Mouse (Mus musculus): ENCODE results near the gene Chst5. TPM values are rescaled to one million over a fixed set of nuclear protein-coding genes. Genes with fewer than 3 reads are reported as not detected.

The Chst5 gene
- polyA plus RNA-seq, 1 experiment from 2014 or later, result 3.2 TPM

GRCm38 (mm10) chr8:111932580-111933336 is 22.5 kb upstream of the Chst5 start:
- WGBS, result 26% methylated on average over 19 of the region's 19 CpGs
- Histone ChIP-seq H3K9ac (replicated peaks; ENCODE audit: low read depth, low read length) (peak overlapping the region; percentile 76), H3K4me3 (ENCODE audit: low read depth, low read length) (peak overlapping the region; percentile 81), H3K4me1 (ENCODE audit: control insufficient read depth, insufficient read depth, low read length) (peaks cover 5% of the 10 kb centered on the region; the same call in 1 of the 2 replicates), H3K4me2 (ENCODE audit: low read depth, low read length) (peak overlapping the region; percentile 86), H3K27me3 (ENCODE audit: control insufficient read depth, insufficient read depth, low read length) (no peaks in the 10 kb centered on the region), H3K9me3 (ENCODE audit: control insufficient read depth, low read length) (no peaks in the 10 kb centered on the region), H3K36me3 (ENCODE audit: control insufficient read depth, insufficient read depth, low read length) (no peaks in the 10 kb centered on the region), H3K27ac (ENCODE audit: low read depth, low read length) (peak overlapping the region; percentile 91)
- peak; percentile 29; the same call in 1 of the 2 replicates for ATAC-seq (ENCODE audit: low read depth)

GRCm38 (mm10) chr8:111931721-111932120 is 21.5 kb upstream of the Chst5 start:
- ATAC-seq (ENCODE audit: low read depth), result no peak
- no peak overlapping the region for H3K4me3 ChIP-seq (ENCODE audit: low read depth, low read length)
- H3K9me3 ChIP-seq (ENCODE audit: control insufficient read depth, low read length), result no peaks in the 10 kb centered on the region
- no peaks in the 10 kb centered on the region for H3K27me3 ChIP-seq (ENCODE audit: control insufficient read depth, insufficient read depth, low read length)
- peaks cover 5% of the 10 kb centered on the region; the same call in 1 of the 2 replicates for H3K4me1 ChIP-seq (ENCODE audit: control insufficient read depth, insufficient read depth, low read length)
- no peak overlapping the region for H3K27ac ChIP-seq (ENCODE audit: low read depth, low read length)
- no peaks in the 10 kb centered on the region for H3K36me3 ChIP-seq (ENCODE audit: control insufficient read depth, insufficient read depth, low read length)
- H3K9ac ChIP-seq (replicated peaks; ENCODE audit: low read depth, low read length), result no peak overlapping the region
- 74% methylated on average over 16 of the region's 16 CpGs for WGBS
- no peak overlapping the region for H3K4me2 ChIP-seq (ENCODE audit: low read depth, low read length)

- Histone ChIP-seq H3K4me3 (ENCODE audit: low read depth, low read length) (no peak overlapping the region), H3K36me3 (ENCODE audit: control insufficient read depth, insufficient read depth, low read length) (no peaks in the 10 kb centered on the region), H3K27ac (ENCODE audit: low read depth, low read length) (no peak overlapping the region), H3K4me1 (ENCODE audit: control insufficient read depth, insufficient read depth, low read length) (peaks cover 5% of the 10 kb centered on the region; the same call in 1 of the 2 replicates), H3K27me3 (ENCODE audit: control insufficient read depth, insufficient read depth, low read length) (no peaks in the 10 kb centered on the region), H3K4me2 (ENCODE audit: low read depth, low read length) (no peak overlapping the region), H3K9me3 (ENCODE audit: control insufficient read depth, low read length) (no peaks in the 10 kb centered on the region), H3K9ac (replicated peaks; ENCODE audit: low read depth, low read length) (no peak overlapping the region)
- 83% methylated on average over 8 of the region's 8 CpGs for WGBS
- ATAC-seq (ENCODE audit: low read depth), result no peak
Observed at GRCm38 (mm10) chr8:111929648-111930344, 19.5 kb upstream of the Chst5 start.

DNA sequence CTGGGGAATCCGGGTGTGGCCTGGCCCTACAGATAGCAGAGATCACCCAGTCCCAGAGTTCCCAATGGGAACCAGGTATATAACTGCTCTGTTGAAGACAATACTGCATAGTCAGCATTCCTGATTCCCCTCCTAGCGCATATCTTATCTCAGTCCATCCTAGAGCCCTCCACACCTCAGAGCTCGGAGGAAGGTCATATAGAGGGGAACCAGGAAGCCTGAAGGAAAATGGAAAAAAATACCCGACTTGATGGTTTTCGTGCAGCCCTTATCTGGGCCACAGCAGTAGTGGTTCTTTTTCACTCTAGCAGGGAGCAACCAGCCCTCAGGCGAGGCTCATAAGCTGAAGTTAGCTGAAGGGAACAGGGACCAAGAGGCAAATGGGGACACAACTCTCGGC is 14.7 kb upstream of the Chst5 start:
- WGBS, result 84% methylated on average over 7 of the region's 7 CpGs
- H3K36me3 ChIP-seq (ENCODE audit: control insufficient read depth, insufficient read depth, low read length), result no peaks in the 10 kb centered on the region
- no peak for ATAC-seq (ENCODE audit: low read depth)

GRCm38 (mm10) chr8:111923383-111923804 is 13.1 kb upstream of the Chst5 start:
- no peaks in the 10 kb centered on the region for H3K36me3 ChIP-seq (ENCODE audit: control insufficient read depth, insufficient read depth, low read length)
- WGBS, result 35% methylated on average over 10 of the region's 10 CpGs
- H3K27ac ChIP-seq (ENCODE audit: low read depth, low read length), result no peak overlapping the region
- no peak overlapping the region for H3K9ac ChIP-seq (replicated peaks; ENCODE audit: low read depth, low read length)
- no peak overlapping the region for H3K4me3 ChIP-seq (ENCODE audit: low read depth, low read length)
- no peak for ATAC-seq (ENCODE audit: low read depth)
- H3K4me1 ChIP-seq (ENCODE audit: control insufficient read depth, insufficient read depth, low read length), result no peaks in the 10 kb centered on the region
- H3K9me3 ChIP-seq (ENCODE audit: control insufficient read depth, low read length), result no peaks in the 10 kb centered on the region
- no peaks in the 10 kb centered on the region for H3K27me3 ChIP-seq (ENCODE audit: control insufficient read depth, insufficient read depth, low read length)
- H3K4me2 ChIP-seq (ENCODE audit: low read depth, low read length), result no peak overlapping the region

More for the DNA sequence above, 14.7 kb upstream of the Chst5 start:
- H3K4me2 ChIP-seq (ENCODE audit: low read depth, low read length), result no peak overlapping the region
- H3K9me3 ChIP-seq (ENCODE audit: control insufficient read depth, low read length), result no peaks in the 10 kb centered on the region
- H3K27ac ChIP-seq (ENCODE audit: low read depth, low read length), result no peak overlapping the region
- no peaks in the 10 kb centered on the region for H3K4me1 ChIP-seq (ENCODE audit: control insufficient read depth, insufficient read depth, low read length)
- H3K4me3 ChIP-seq (ENCODE audit: low read depth, low read length), result no peak overlapping the region
- H3K27me3 ChIP-seq (ENCODE audit: control insufficient read depth, insufficient read depth, low read length), result no peaks in the 10 kb centered on the region
- H3K9ac ChIP-seq (replicated peaks; ENCODE audit: low read depth, low read length), result no peak overlapping the region

DNA sequence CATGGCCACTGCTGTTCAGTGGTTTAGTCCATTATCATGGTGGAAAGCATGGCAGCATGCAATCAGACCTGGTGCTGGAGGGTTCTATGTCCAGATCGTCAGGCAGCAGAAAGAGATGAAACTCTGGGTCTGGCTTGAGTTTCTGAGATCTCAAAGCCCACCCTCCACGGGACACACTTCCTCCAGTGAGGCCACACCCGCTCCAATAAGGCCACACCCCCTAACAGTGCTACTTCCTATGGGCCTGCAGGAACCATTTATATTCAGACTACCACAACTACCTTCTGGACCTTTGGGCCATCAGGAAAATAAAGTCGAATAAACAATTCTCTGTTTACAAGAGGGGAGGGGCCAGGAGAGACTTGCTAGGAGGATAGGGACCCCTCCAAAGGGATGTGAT is 10.7 kb upstream of the Chst5 start:
- Histone ChIP-seq H3K36me3 (ENCODE audit: control insufficient read depth, insufficient read depth, low read length) (no peaks in the 10 kb centered on the region), H3K4me2 (ENCODE audit: low read depth, low read length) (no peak overlapping the region), H3K4me3 (ENCODE audit: low read depth, low read length) (no peak overlapping the region), H3K27me3 (ENCODE audit: control insufficient read depth, insufficient read depth, low read length) (no peaks in the 10 kb centered on the region), H3K4me1 (ENCODE audit: control insufficient read depth, insufficient read depth, low read length) (no peaks in the 10 kb centered on the region), H3K9me3 (ENCODE audit: control insufficient read depth, low read length) (no peaks in the 10 kb centered on the region), H3K27ac (ENCODE audit: low read depth, low read length) (no peak overlapping the region), H3K9ac (replicated peaks; ENCODE audit: low read depth, low read length) (no peak overlapping the region)
- no peak for ATAC-seq (ENCODE audit: low read depth)
- 83% methylated on average over 4 of the region's 4 CpGs for WGBS

DNA sequence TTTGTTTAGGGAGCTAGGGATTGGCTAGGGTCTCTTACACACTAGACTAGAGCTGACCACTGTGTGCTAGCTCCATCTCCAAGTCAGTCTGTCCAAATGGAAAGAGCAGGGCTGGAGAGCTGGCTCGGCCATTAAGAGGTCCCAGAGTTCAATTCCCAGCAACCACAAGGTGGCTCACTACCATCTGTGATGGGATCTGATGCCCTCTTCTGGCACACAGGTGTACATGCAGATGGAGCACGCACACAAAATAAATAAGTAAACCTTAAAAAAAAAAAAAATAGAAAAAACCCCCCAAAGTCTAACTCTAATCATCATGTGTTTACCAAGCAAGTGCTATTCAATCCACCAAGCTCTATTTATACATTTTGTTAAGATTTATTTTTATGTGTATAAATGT is 9.4 kb upstream of the Chst5 start:
- H3K4me1 ChIP-seq (ENCODE audit: control insufficient read depth, insufficient read depth, low read length), result no peaks in the 10 kb centered on the region
- H3K9ac ChIP-seq (replicated peaks; ENCODE audit: low read depth, low read length), result no peak overlapping the region
- no peaks in the 10 kb centered on the region for H3K27me3 ChIP-seq (ENCODE audit: control insufficient read depth, insufficient read depth, low read length)
- ATAC-seq (ENCODE audit: low read depth), result no peak
- no peaks in the 10 kb centered on the region for H3K9me3 ChIP-seq (ENCODE audit: control insufficient read depth, low read length)
- H3K27ac ChIP-seq (ENCODE audit: low read depth, low read length), result no peak overlapping the region
- H3K4me3 ChIP-seq (ENCODE audit: low read depth, low read length), result no peak overlapping the region
- no peak overlapping the region for H3K4me2 ChIP-seq (ENCODE audit: low read depth, low read length)
- 82% methylated on average over 2 of the region's 2 CpGs for WGBS
- no peaks in the 10 kb centered on the region for H3K36me3 ChIP-seq (ENCODE audit: control insufficient read depth, insufficient read depth, low read length)

DNA sequence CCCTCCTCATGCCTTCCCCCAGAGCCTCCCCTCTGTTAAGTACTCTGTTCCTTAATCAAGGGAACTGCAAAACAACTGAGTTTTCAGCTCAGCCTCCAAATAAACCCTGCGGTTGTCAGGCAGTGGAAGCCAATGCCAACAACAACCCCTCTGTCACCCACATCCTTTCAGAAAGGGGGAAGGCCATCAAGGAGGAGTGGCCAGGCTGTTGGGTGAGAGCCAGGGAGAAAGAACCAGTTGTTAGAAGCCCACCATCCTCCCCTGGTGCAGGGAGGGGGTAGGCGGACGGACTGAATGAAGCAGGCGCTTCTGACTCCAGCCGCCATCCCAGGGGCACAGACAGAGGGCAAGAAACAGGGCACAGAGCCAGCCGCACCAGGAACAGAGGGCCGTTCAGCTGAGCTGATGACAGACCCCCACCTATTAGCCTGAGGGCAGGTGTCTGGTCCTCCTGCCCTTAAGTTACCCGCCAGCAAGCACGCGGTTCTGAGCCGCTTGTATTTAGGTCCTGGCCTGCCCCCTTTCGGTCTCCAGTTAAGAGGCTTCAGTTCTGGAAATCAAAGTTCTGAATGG is 2.7 kb upstream of the Chst5 start:
- H3K9me3 ChIP-seq (ENCODE audit: control insufficient read depth, low read length), result no peaks in the 10 kb centered on the region
- H3K9ac ChIP-seq (replicated peaks; ENCODE audit: low read depth, low read length), result no peak overlapping the region
- H3K4me1 ChIP-seq (ENCODE audit: control insufficient read depth, insufficient read depth, low read length), result 0 out of 2 replicates have a peak, but pooled peaks cover 2% of the 10 kb centered on the region
- no peaks in the 10 kb centered on the region for H3K27me3 ChIP-seq (ENCODE audit: control insufficient read depth, insufficient read depth, low read length)
- ATAC-seq (ENCODE audit: low read depth), result peak; percentile 90
- no peak overlapping the region for H3K4me2 ChIP-seq (ENCODE audit: low read depth, low read length)
- peak overlapping the region; percentile 55; the same call in 1 of the 2 replicates for H3K27ac ChIP-seq (ENCODE audit: low read depth, low read length)
- H3K36me3 ChIP-seq (ENCODE audit: control insufficient read depth, insufficient read depth, low read length), result no peaks in the 10 kb centered on the region; the same call in 1 of the 2 replicates
- 26% methylated on average over 12 of the region's 12 CpGs for WGBS
- H3K4me3 ChIP-seq (ENCODE audit: low read depth, low read length), result no peak overlapping the region

DNA sequence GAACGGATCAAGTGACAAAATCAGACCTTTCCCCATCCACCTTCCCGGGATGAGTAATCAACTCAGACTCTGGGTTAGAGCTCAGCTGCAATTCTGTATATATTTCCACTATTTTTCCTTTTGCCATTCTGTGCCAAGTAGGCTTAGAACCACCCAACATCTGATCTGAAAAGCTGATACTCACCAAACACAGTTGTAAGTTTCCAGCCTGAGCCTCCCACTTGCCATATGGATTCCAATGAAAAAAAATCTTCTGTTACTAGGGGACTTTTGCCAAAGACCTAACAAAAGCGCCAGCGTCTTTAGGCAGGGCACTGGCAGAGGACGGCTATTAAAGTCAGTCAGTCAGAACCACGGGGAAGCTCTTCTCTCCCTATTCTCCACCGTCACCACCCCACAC is 1.3 kb upstream of the Chst5 start:
- no peak overlapping the region for H3K9ac ChIP-seq (replicated peaks; ENCODE audit: low read depth, low read length)
- no peak for ATAC-seq (ENCODE audit: low read depth)
- H3K4me1 ChIP-seq (ENCODE audit: control insufficient read depth, insufficient read depth, low read length), result 0 out of 2 replicates have a peak, but pooled peaks cover 2% of the 10 kb centered on the region
- no peak overlapping the region for H3K4me2 ChIP-seq (ENCODE audit: low read depth, low read length)
- H3K9me3 ChIP-seq (ENCODE audit: control insufficient read depth, low read length), result no peaks in the 10 kb centered on the region
- H3K27me3 ChIP-seq (ENCODE audit: control insufficient read depth, insufficient read depth, low read length), result no peaks in the 10 kb centered on the region
- H3K36me3 ChIP-seq (ENCODE audit: control insufficient read depth, insufficient read depth, low read length), result no peaks in the 10 kb centered on the region; the same call in 1 of the 2 replicates
- H3K27ac ChIP-seq (ENCODE audit: low read depth, low read length), result no peak overlapping the region
- 28% methylated on average over 7 of the region's 7 CpGs for WGBS
- H3K4me3 ChIP-seq (ENCODE audit: low read depth, low read length), result no peak overlapping the region

All from neural tube, embryonic 14.5 days (tissue).